Mouse (Mus musculus) right cerebral cortex, postnatal 10 days (tissue): Measurements from ENCODE around the gene Hnrnpc.
"Not testable (repeated sequence)": the region's sequence is repeated elsewhere in the genome, so short reads cannot be mapped to it uniquely, and the experiment has no call there.

Experiments
- DNase-seq, 2 experiments: peaks; one replicate each; pipeline ENCODE4 v3.0.0; 2021; ENCODE audit warnings: low spot score in 2 of 2

The Hnrnpc gene

DNA sequence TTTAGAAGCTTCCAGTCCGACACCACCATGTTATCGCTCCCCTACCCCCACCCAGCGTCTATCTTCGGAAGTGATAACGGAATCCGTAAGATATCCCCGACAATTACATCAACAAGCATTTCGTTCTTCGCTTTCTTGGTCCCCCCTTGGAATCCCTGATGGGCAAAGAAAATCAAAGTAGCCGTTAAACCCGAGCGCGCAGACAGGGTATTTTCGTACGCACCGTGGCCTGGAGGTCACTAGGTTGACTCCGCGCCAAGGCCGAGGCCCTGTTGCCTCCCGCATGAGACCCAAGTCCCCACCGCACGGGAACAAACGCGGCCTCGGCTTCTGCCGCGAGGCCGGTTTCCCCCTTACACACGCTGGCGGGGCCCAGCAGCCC lies 363 bp downstream of the Hnrnpc start:
- peak in 1 of 2 experiments; percentile 81 for DNase-seq

DNA sequence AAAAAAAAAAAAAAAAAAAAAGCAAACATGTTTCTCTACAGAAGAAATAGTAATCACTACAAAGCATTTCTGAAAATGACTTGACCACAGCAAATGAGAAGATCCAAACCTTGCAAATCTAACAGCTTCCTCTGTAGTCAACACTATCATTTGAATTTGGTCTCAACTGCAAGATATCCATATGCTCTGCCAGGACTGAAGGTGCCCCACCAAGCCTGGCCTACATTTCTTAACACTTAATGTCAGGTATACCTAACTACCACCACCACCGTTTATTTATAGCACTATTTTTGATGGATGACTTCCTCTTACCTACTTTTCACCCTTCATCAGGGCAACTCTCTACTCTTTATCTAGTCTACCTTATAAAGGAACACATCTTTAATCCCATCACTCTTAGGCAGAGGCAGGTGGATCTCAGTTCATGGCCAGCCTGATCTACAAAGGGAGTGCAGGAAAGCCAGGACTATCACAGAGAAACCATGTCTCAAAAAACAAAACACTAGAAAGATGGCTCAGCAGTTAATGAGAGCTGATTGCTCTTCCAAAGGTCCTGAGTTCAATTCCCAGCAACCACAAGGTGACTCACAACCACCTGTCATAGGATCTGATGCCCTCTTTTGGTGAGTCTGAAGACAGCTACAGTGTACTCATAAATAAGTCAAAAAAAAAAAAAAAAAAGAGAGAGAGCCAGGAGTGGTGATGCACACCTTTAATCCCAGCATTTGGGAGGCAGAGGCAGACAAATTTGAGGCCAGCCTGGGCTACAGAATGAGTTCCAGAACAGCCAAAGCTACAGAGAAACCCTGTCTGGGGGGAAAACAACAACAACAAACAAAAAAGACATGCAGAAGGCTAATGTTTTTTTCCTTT lies 2.3 kb downstream of the Hnrnpc start:
- DNase-seq = no peak

DNA sequence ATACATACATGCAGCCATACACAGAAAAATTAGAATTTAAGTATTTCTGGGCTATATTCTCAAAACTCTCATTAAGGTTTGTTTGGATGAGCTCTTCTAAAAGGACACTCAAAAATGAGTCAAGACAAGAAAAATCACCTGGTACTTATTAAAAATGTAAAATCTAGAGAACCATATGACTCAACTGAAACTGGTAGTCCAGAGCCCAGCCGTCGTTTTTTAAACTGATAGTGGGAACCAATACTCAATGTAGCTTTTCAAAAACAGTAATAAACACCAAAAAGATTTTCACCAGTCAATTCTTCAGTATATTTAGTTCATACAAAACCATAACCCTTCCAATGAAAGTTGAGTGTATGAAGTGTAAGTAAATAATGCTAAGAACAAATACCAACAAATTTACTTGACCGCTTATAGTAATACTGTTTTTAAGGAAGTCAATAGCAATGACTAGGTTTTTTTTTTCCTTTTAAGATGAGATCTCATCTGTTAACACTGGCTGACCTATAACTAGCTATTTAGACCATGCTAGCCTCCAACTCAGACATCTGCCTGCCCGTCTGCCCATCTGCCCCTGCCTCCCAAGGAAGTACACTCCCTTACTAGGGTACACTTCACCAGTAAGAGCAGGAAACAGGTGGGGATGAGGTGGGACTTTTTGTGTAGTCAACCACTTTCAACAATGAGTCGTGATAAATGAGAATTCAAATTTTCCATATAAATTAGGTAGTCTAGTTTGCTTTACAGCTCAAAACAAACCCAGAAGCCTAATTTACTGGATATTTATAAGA lies 3.5 kb downstream of the Hnrnpc start:
- no peak for DNase-seq

DNA sequence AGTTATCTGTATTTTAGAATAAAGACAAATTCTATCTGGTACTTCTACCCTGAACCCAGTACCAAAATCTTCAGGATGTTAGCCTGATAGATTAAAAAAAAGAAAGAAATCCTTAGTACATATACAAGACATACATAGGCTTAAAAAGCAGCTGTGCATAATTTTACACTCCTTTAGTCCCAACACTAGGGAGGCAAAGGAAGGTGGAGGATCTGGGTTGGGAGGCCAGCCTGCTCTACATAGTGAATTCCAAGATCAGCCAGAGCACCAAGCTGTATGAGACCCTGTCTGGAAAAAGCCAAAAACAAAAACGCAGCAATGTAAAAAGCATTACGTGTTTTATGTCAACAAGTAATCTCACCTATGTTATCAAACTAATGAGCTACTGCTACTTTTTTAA lies 4.3 kb downstream of the Hnrnpc start:
- DNase-seq = no peak

DNA sequence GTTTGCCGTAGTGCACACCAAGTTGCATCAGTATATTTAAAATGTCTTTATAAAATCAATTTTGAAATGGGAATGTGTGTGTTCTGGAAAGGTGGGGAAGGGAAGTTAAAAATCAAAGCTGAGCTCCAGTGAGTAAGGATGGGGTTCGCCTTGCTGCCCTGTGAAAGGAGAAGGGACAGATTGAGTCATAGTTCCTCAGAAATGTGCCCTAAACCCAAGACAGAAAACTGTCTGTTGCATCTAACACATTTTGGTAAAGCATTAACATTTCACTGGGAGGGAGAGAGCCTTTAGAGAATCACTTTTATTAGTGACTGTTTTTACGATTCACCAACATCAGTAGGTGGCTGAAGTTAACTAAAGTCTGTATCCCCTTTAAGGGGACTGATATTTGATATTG lies 5.4 kb downstream of the Hnrnpc start:
- DNase-seq = not testable (repeated sequence)

DNA sequence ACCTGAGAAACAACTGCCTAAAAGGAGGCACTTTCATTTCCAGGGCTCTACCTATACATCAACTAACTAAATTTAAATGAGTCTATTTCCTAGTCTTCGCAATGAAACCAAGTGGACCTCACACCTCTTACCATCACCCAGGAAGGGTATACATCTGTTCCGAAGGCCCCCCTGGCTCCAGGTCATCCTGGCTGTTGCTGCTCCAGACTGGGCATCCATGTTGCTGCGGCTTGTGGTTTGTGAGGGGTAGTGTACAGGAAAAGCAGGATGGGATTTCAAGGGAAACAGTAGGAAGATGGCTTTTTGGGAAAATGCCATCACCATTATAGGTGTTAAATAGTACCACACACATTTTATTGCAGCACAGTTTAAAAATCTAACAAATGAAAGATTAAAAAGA lies 6.6 kb downstream of the Hnrnpc start:
- not testable (repeated sequence) for DNase-seq

DNA sequence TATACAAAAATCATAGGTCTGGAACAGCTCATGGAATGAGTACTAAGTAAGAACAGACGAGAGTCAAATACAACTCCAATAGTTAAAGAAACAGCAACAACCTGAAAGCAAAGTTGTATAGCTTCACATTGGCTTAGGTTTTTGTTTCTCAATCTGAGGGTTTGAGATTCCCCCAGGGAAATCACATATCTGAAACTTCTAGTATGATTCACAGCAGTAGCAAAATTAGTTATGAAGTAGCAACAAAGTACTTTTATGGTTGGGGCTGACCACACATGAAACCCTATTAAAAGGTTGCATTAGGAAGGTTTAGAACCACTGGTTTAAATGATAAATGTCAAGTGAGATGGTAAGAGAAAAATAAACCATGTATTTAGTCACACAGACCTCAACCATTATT lies 9.3 kb downstream of the Hnrnpc start:
- no peak for DNase-seq

DNA sequence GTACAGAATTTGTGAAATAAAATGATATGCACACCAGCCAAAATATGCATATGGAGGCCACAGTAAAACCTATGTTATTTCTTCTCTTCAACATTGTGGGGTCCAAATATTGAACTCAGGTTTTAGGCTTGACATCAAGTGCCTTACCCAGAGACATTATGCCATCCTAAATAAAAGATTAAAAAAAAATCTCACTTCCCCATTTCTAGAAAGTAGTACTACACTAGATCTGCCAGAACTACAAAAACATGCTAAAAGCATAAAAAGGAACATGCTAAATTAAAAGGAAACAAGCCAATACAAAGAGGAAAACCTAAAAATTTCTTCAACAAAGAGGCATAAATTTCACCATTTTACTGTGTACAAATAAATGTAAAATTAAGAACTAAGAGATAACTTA lies 20.7 kb downstream of the Hnrnpc start:
- no peak for DNase-seq

DNA sequence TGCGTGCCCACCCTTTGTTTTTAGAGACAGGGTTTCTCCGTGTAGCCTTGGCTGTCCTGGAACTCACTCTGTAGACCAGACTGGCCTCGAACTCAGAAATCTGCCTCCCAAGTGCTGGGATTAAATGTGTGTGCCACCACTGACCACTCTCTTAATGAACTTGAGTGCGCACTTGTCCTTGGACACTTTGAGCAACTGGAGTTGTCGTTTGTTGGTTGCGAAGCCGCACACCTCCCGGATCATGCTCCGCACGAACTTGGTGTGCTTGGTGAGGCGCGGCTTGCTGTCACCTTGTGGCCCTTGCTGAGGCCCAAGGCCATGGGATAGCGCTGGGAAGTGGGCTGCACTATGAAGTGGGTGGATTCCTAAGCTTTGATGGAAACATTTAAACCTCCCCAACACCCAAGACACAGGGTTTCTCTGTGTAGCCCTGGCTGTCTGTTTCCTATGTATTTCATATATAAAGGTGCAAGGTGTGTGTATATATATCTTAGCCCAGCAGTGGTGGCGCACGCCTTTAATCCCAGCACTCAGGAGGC lies 32.2 kb downstream of the Hnrnpc start:
- DNase-seq = no peak

DNA sequence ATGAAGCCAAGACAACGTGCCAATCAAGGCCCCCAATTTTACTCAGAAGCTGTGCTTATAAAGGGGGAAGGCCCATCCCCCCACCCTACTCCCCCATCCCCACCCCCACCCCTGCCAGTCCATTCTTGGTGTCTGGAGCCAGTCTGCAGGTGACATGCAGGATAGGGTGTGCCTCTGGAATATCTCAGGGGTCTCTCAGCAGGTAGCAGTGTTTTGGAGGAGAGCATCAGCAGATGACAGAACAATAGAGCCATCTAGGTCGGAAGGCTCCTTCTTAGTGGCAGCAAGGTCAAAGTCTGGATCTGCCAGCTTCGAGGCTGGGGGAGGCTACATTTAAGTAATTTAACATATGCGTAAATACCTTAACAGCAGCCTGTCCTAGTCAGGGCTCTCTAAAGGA lies 37.7 kb downstream of the Hnrnpc start:
- no peak for DNase-seq

DNA sequence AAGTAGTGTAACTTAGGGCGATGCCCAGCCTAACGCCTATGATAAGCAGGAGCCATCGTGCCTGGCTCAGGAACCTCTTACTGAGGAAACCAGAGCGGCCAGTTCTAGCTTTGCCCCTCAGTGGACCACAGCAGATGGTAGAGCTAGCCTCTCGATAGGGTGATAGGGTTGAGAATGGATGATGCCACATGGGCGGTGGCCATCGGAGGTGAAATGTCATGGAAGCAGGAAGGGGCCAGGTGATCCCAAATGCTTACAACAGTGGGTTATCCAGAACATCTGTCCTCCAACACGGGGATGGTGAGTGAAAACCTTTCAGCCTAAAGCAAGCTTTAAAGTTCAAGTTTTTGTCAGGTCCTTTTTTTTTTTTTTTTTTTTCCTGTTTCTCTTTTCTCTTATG lies 42.0 kb downstream of the Hnrnpc start:
- no peak for DNase-seq

DNA sequence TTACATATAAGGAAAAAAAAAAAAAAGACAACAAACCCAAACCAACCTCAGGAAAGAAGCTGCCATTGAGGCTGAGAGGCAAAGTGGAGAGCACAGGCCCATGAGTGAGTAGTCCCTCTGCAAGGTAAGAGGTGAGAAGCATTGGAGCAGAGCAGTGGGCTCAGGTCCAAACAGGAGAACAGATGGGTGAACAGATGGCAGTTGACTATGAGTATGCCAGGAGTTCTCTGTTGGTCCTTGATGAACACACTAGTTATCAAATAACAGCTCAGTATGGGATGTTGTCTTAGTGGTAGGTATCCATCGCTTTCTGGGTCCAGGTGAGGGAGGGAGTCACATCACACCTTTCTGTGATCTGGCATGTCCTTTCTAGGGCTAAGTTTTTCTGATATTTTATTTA lies 43.0 kb downstream of the Hnrnpc start:
- DNase-seq = no peak

DNA sequence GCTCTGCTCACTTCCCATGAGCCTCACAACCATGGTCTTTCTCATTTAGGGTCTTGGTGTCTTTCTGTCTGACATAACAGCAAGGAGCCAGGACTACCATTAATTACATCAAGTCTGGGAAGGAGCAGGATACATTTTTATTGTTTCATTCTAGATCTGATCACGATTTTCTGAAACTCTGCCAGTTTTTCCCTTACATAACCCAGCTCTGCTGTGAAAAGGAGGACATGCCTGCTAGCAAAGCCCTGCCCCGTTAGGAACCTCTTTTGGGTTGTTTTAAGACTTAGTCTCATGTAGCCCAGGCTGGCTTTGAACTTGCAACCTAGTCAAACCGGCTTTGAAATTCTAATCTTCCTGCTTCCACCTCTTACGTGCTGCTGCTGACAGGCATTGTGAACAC lies 43.8 kb downstream of the Hnrnpc start:
- no peak for DNase-seq

DNA sequence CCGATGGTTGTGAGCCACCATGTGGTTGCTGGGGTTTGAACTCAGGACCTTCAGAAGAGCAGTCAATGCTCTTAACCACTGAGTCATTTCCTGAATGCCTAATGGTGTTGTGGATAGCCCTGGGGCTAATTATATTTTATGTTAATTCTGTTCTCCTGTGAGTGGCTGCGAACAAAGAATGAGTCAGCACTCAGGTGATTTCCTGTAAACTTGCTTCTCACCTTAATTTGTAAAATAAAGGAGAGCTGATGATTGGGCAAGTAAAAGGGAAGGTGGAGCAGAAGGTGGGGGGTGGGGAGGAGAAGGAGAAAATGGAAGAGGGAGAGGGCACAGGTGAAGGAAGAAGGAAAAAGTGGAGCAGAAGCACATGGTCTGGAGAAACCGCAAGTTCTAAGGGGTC lies 51.1 kb downstream of the Hnrnpc start:
- DNase-seq = not testable (repeated sequence)

DNA sequence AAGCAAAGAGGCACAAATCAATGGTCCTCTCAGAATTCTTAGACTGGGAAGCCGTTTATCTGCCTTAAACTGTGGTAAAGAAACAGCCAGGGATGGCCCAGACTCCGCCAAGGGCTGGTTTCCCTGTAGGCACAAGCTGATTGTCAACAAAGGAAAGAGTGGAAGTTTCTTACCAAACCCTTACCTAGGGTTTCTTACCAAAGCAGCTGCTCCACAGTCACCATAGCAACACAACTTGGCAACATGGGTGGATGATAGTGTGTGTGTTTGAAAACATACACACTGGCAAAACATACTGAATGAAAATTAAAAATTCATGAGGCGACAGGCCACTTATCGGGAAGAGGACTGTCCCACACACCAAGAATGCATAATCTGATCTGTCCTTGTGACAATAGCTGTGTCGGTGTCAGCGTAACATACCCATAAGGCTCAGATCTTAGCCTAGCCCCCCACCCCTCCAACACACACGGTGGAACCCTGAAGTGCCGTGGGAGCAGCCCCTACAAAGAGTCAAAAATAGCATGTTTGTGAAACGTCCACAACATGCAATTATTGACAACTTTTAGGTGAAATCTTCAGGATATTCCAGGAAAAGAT lies 57.8 kb downstream of the Hnrnpc start:
- DNase-seq = no peak

DNA sequence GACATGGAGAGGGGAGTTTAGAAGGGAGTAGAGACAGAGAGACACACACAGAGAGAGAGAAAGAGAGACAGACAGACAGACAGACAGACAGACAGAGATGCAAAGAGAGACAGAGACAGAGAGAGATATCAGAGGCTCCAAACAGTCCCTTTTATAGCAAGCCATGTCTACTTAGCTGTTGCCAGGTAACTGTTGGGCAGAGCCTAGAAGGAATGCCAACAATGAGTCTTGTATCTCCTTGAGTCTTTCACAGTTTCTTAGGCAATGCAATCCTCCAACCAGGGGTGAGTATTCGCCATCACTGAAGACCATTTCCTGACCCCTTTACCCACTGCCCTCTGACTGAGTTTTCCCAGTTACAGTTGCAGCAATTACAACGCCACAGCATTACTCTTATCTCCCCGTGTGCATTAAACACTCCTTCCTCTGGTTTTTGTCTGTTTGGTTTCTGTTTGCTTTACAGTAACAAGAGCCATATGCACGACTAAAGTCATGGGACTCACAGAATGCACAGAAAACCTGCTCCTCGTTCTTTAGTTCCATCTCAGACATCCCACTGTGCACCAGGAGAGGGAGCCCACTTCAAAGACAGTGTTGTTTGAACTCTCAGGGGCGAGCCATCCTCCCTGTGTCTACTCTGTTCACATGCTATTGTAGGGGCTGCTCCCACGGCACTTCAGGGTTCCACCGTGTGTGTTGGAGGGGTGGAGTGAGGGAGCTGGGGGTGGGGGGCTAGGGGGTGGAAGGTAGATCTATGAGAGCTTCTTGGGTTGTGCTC lies 58.7 kb downstream of the Hnrnpc start:
- DNase-seq = peak; percentile 44 to 56

DNA sequence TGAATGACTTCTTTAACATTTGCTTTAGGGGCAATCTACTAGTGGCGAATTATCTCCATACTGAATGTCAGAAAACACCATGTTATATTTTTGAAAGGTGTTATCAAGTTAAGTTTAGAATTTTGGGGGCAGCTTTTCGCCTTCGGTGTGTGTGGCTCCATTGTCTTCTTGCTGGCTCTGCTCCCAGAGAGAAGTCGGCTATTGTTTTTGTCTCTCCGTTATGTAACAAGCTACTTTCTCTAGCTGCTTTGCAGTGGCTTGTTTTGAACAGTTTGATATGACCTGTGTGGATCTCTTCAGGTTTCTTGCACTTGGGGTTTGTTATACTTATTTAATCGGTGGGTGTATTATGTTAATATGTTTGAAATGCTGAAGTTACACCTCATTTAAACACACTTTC lies 60.4 kb downstream of the Hnrnpc start:
- no peak for DNase-seq

DNA sequence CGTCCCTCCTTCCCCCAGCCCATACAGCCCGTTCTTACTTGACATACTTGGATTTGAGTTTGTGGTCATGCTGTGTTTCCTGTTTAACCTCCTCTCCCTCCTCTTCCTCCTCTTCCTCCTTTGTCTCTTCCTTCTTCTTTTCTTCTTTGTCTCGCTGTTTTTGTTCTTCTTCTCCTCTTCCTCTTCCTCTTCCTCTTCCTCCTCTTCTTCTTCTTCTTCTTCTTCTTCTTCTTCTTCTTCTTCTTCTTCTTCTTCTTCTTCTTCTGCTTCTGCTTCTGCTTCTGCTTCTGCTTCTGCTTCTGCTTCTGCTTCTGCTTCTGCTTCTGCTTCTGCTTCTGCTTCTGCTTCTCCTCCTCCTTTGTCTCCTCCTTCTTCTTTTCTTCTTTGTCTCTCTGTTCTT lies 61.5 kb downstream of the Hnrnpc start, which contains the start of gene Olfr221:
Gene Olfr221 (minus strand): TSS at position 101 of the 400 bp plus-strand sequence.
- DNase-seq = not testable (repeated sequence)

DNA sequence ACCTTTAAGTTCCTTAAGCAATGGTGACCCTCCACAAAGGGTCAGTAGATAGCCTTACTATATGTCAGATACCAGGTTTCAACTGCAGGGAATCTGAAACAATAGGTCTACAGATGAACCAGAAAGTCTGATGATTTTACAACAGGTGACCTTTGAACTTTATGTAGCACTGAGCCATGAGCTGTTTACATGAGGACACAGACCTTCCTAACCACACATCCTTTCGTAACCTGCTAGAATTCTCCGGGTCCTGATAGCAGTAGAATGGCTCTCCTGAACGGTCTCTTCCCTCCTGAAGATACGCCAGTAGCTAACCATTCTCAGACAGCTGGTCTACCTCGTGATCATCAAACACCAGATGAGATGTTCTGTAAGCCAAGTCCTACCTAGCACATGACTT lies 64.5 kb downstream of the Hnrnpc start:
- DNase-seq = no peak

DNA sequence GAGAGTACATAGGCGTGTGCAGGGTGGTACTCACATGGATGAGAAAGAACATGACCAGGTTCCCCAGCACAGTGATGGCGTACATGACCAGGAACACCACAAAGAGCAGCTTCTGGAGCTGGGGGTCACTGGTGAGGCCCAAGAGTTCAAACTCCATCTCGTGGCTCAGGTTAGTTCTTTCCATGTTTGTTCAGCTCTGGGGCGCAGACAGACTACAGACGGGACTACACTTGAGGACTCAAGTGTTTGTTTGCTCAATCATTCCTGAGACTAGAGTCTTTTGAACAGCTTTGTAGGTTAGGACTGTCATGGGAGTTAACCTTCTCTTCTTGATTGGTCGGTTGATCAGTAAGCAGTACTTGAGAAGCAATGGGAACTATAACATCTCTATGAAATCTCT lies 67.9 kb downstream of the Hnrnpc start:
- no peak for DNase-seq

DNA sequence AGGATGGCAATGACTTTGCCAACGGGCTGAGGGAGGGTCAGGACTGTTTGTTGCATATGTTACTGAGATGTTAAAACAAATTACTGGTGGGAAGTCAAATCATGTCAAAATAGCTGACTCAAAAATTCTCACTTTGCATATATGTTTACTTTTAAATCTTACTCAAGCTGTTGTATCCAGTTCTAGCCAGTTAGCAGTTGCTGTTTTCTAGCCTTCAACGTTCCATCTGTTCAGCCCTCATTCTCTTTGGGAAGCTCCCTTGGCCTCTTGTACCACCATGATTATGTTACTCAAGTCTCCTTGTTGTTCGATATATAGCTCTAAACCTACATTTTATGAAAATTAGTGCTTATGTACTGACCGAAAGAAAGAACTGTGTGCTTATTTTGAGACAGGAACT lies 77.5 kb downstream of the Hnrnpc start:
- no peak for DNase-seq

DNA sequence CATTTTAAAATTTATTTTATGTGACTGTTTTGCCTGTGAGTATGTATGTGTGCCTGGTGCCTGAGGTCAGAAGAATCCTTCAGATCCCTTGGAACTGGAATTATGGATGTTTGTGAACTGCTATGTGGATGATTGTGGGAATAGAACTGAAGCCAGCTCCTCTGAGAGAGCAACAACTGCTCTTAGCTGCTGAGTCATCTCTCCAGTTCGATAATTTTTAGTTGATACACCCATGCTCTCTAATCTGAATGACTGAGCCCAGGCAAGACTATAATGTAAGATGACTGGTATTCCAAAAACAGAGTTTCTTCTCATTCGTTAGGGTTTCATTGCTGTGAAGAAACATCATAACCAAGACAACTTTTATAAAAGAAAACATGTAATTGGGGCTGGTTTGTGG lies 79.7 kb downstream of the Hnrnpc start:
- no peak for DNase-seq
